Mouse (Mus musculus) myocyte (in vitro differentiated cells): Measurements from ENCODE around the gene Smim14. TPM values are rescaled to one million over a fixed set of nuclear protein-coding genes. Genes with fewer than 3 reads are reported as not detected.

Experiments used
- H3K27me3 ChIP-seq: one replicate; pipeline ENCODE4 v1.6.1; 2011; ENCODE audit not compliant: control insufficient read depth, insufficient read depth, insufficient read length
- H3K36me3 ChIP-seq: one replicate; pipeline ENCODE4 v1.6.1; 2011; ENCODE audit not compliant: control insufficient read depth, insufficient read depth
- H3K4me2 ChIP-seq: one replicate; pipeline ENCODE4 v1.6.1; 2011; ENCODE audit warnings: low read depth, control low read depth
- H3K4me3 ChIP-seq: one replicate; pipeline ENCODE4 v1.5.1; 2011; ENCODE audit warnings: mild to moderate bottlenecking, control low read depth, moderate library complexity
- H3K79me2 ChIP-seq: one replicate; pipeline ENCODE4 v1.6.1; 2011; ENCODE audit not compliant: control insufficient read depth, insufficient read depth
- H3ac ChIP-seq: one replicate; pipeline ENCODE4 v1.6.1; 2011; ENCODE audit not compliant: control insufficient read depth, insufficient read length
- CEBPB ChIP-seq: IDR thresholded peaks from 2 replicates; pipeline ENCODE4 v1.6.1; 2011; ENCODE audit warnings: mild to moderate bottlenecking, moderate library complexity; ENCODE audit not compliant: poor library complexity, insufficient read depth, severe bottlenecking
- E2F4 ChIP-seq: IDR thresholded peaks from one replicate; pipeline ENCODE4 v1.6.1; 2011; ENCODE audit warnings: mild to moderate bottlenecking, control low read depth, moderate library complexity; ENCODE audit not compliant: insufficient read depth
- MAX ChIP-seq: IDR thresholded peaks from one replicate; pipeline ENCODE4 v1.6.1; 2011; ENCODE audit warnings: low read depth, mild to moderate bottlenecking, control low read depth
- MYOD1 ChIP-seq, 3 experiments: IDR thresholded peaks; one replicate each; pipeline ENCODE4 v1.6.1; 2011; ENCODE audit warnings: control low read depth in 2 of 3, low read depth in 2 of 3, mild to moderate bottlenecking in 2 of 3, moderate library complexity in 1 of 3; ENCODE audit not compliant: insufficient read length in 2 of 3, control insufficient read depth in 1 of 3
- MYOG ChIP-seq, 3 experiments: IDR thresholded peaks; one replicate each; pipeline ENCODE4 v1.6.1; 2011; ENCODE audit warnings: control low read depth in 2 of 3, low read depth in 2 of 3, mild to moderate bottlenecking in 2 of 3; ENCODE audit not compliant: insufficient read length in 2 of 3, control insufficient read depth in 1 of 3, insufficient read depth in 1 of 3
- POLR2A ChIP-seq: IDR thresholded peaks from one replicate; pipeline ENCODE4 v1.6.1; 2011; ENCODE audit warnings: low read depth, mild to moderate bottlenecking, control low read depth, moderate library complexity; ENCODE audit not compliant: insufficient read length
- POLR2AphosphoS2 ChIP-seq: IDR thresholded peaks from one replicate; pipeline ENCODE4 v1.6.1; 2011; ENCODE audit warnings: low read depth, control low read depth; ENCODE audit not compliant: insufficient read length
- REST ChIP-seq: IDR thresholded peaks from one replicate; pipeline ENCODE4 v1.6.1; 2011; ENCODE audit warnings: mild to moderate bottlenecking, control low read depth, moderate library complexity; ENCODE audit not compliant: insufficient read depth, insufficient read length
- SRF ChIP-seq: IDR thresholded peaks from one replicate; pipeline ENCODE4 v1.6.1; 2011; ENCODE audit warnings: low read depth; ENCODE audit not compliant: control insufficient read depth, insufficient read length
- TCF12 ChIP-seq: IDR thresholded peaks from one replicate; pipeline ENCODE4 v1.6.1; 2011; ENCODE audit warnings: mild to moderate bottlenecking, control low read depth; ENCODE audit not compliant: poor library complexity, insufficient read depth, severe bottlenecking
- TCF3 ChIP-seq: IDR thresholded peaks from one replicate; pipeline ENCODE4 v1.6.1; 2011; ENCODE audit warnings: low read depth, control low read depth; ENCODE audit not compliant: insufficient read length
- USF1 ChIP-seq: IDR thresholded peaks from one replicate; pipeline ENCODE4 v1.6.1; 2011; ENCODE audit warnings: low read depth, mild to moderate bottlenecking, control low read depth, moderate library complexity
- polyA plus RNA-seq: library from polyadenylated mRNA; unstranded; fragments of >200 nt; fragmentation: generic; extraction: Trizol; gene quantifications from one replicate; pipeline ENCODE4 v1.2.1, GENCODE M21; 2012; ENCODE audit warnings: missing spikeins

The Smim14 gene
- polyA plus RNA-seq, 1 experiment = 83.3 TPM

DNA sequence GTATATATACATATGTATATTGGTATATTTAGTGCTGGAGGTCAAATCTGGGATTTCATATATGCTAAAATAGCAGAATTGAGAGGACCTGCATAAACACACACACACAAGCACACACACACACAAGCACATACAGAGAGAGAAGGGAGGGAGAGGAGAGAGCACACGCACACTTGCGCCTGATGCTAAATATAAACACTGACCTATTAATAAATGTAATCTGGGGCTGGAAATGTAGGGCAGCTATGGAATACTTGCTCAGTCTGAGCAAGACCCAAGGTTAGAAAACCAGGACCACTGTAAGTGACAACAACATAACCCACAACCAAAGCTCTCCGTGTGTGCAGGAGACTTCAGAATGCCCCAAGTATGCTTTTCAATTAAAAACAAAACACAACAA lies 77.5 kb downstream of the Smim14 start:
- TF ChIP-seq CEBPB (no peak), REST (no peak), MYOD1 (IDR thresholded peaks at IDR 0.05; ENCODE audit: control insufficient read depth in 1 of 3, insufficient read length in 2 of 3, low read depth in 2 of 3) (no peak), E2F4 (no peak)
- Histone ChIP-seq H3K36me3 (no peaks in the 10 kb centered on the region), H3K27me3 (no peaks in the 10 kb centered on the region), H3ac (no peak overlapping the region), H3K4me2 (no peak overlapping the region), H3K79me2 (no peaks in the 10 kb centered on the region), H3K4me3 (no peak overlapping the region)

DNA sequence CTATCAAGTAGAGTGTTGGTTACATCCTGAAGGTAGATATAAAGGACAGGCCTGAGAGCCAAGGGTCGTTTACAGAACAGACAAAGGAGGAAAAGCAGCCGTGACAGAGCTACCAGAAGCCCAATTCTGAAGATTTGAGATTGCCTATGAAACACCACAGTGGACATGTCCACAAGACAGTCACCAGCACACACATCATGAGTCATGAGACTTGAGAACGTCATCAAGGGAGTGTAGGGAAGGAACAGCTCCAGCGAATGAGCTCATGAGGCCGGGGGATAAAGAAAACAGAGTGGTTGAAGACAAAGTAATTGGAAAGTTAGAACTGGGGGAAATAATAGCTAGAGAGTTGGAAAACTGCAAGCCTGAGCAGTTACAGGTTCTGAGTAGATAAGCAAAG lies 79.1 kb downstream of the Smim14 start:
- Histone ChIP-seq H3ac (no peak overlapping the region), H3K27me3 (no peaks in the 10 kb centered on the region), H3K36me3 (no peaks in the 10 kb centered on the region), H3K4me3 (no peak overlapping the region), H3K79me2 (no peaks in the 10 kb centered on the region), H3K4me2 (peak overlapping the region; percentile 47)
- TF ChIP-seq USF1 (no peak), MAX (peak; percentile 39), TCF12 (no peak)

- no peak overlapping the region for H3ac ChIP-seq
- H3K4me3 ChIP-seq = no peak overlapping the region
- H3K27me3 ChIP-seq = no peaks in the 10 kb centered on the region
- no peaks in the 10 kb centered on the region for H3K79me2 ChIP-seq
- H3K4me2 ChIP-seq = peak overlapping the region; percentile 47
- TF ChIP-seq TCF12 (no peak), MAX (no peak), USF1 (no peak), MYOG (IDR thresholded peaks at IDR 0.05; ENCODE audit: control insufficient read depth in 1 of 3, insufficient read depth in 1 of 3, insufficient read length in 2 of 3, low read depth in 2 of 3) (no peak), SRF (no peak), TCF3 (no peak), MYOD1 (IDR thresholded peaks at IDR 0.05; ENCODE audit: control insufficient read depth in 1 of 3, insufficient read length in 2 of 3, low read depth in 2 of 3) (no peak), E2F4 (no peak), POLR2A (no peak)
- no peaks in the 10 kb centered on the region for H3K36me3 ChIP-seq
Observed at GRCm38 (mm10) chr5:65457086-65457827, 79.7 kb downstream of the Smim14 start.

GRCm38 (mm10) chr5:65454771-65455170 lies 82.2 kb downstream of the Smim14 start:
- no peaks in the 10 kb centered on the region for H3K36me3 ChIP-seq
- no peaks in the 10 kb centered on the region for H3K27me3 ChIP-seq
- no peak overlapping the region for H3K4me3 ChIP-seq
- TF ChIP-seq CEBPB (no peak), MAX (no peak), POLR2A (no peak), E2F4 (no peak), TCF12 (no peak), REST (no peak), TCF3 (no peak), MYOG (IDR thresholded peaks at IDR 0.05; ENCODE audit: control insufficient read depth in 1 of 3, insufficient read depth in 1 of 3, insufficient read length in 2 of 3, low read depth in 2 of 3) (no peak), USF1 (no peak), POLR2AphosphoS2 (no peak), SRF (no peak), MYOD1 (IDR thresholded peaks at IDR 0.05; ENCODE audit: control insufficient read depth in 1 of 3, insufficient read length in 2 of 3, low read depth in 2 of 3) (no peak)
- no peak overlapping the region for H3ac ChIP-seq
- H3K79me2 ChIP-seq = no peaks in the 10 kb centered on the region
- peak overlapping the region; percentile 53 for H3K4me2 ChIP-seq

DNA sequence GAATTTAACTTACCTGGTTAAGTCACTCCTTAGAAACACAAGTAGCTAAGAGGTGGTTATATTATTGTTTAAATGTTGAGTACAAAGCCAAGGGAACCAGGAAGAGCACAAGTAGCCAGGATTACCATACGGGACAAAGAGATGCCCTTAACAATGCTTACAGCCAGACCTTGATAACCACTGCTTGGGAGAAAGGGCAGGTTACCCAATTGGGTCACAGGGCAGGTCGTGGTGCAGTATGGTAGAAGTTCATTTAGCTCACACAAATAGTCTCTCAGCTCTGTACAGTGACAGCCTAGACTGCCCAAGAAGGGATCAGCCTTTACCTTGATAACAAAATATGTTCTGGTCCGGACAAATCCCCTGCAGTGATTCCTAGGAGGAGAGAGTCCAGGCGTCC lies 88.0 kb downstream of the Smim14 start:
- Histone ChIP-seq H3ac (no peak overlapping the region), H3K4me2 (no peak overlapping the region), H3K4me3 (no peak overlapping the region), H3K79me2 (no peaks in the 10 kb centered on the region), H3K27me3 (no peaks in the 10 kb centered on the region), H3K36me3 (peaks cover 4% of the 10 kb centered on the region)
- no peak for TF ChIP-seq MYOG (IDR thresholded peaks at IDR 0.05; ENCODE audit: control insufficient read depth in 1 of 3, insufficient read depth in 1 of 3, insufficient read length in 2 of 3, low read depth in 2 of 3)
- TF ChIP-seq MAX = no peak
- TF ChIP-seq MYOD1 (IDR thresholded peaks at IDR 0.05; ENCODE audit: control insufficient read depth in 1 of 3, insufficient read length in 2 of 3, low read depth in 2 of 3) = no peak
- no peak for TF ChIP-seq USF1
- TF ChIP-seq POLR2AphosphoS2 = no peak
- TF ChIP-seq TCF12 = no peak
- TF ChIP-seq CEBPB = no peak
- TF ChIP-seq SRF = no peak
- no peak for TF ChIP-seq REST
- no peak for TF ChIP-seq E2F4
- no peak for TF ChIP-seq POLR2A
- no peak for TF ChIP-seq TCF3
